Mouse (Mus musculus): ENCODE data around the gene Slc7a15.

DNA sequence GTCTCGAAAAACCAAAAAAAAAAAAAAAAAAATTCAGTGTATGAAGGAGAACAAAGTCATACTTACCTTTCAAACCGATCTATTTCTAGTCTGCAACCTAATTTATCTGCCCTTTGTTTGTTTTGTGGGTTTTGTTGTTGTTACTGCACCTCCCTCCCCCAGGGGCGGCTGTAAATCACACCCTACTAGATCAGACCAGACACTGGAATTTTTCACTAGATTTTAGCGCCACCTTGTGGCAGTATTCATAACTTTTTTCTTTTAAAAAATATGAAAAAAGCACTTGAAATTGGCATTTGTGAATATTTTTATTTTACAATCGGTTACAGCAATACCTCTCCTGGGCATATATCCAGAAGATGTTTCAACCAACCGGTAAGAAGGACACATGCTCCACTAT is 96.3 kb downstream of the Slc7a15 start:
- TF ChIP-seq UBTF (IDR thresholded peaks at IDR 0.05; ENCODE audit: borderline replicate concordance, insufficient read depth, low read depth, low read length) (no peak), EP300 (IDR thresholded peaks at IDR 0.05; ENCODE audit: low read depth in 1 of 2, low read length in 2 of 2) (no peak)

Data from MEL (cell line).